Mouse (Mus musculus): Measurements from ENCODE around the gene Ddx19a.
"Not testable (repeated sequence)": the region's sequence is repeated elsewhere in the genome, so short reads cannot be mapped to it uniquely, and the experiment has no call there.

Ddx19a gene

GRCm38 (mm10) chr8:110997547-110998531, at the start of gene Ddx19a:
TSS of gene Ddx19a (minus strand) at chr8:110997800.
- peak; percentile 91 for DNase-seq

GRCm38 (mm10) chr8:111044003-111044734, 46.6 kb upstream of the Ddx19a start:
- DNase-seq, result peak in 1 of 2 experiments; percentile 47

GRCm38 (mm10) chr8:111042546-111042945, 44.9 kb upstream of the Ddx19a start:
- DNase-seq, result no peak

GRCm38 (mm10) chr8:111036591-111036990, 39.0 kb upstream of the Ddx19a start:
- DNase-seq, result no peak

- peak; percentile 55 to 69 for DNase-seq
These were observed 36.7 kb upstream of the Ddx19a start for GRCm38 (mm10) chr8:111034276-111034675.

- peak; percentile 98 to 99 for DNase-seq
These were observed 36.0 kb upstream of the Ddx19a start for GRCm38 (mm10) chr8:111033482-111034215.

DNA sequence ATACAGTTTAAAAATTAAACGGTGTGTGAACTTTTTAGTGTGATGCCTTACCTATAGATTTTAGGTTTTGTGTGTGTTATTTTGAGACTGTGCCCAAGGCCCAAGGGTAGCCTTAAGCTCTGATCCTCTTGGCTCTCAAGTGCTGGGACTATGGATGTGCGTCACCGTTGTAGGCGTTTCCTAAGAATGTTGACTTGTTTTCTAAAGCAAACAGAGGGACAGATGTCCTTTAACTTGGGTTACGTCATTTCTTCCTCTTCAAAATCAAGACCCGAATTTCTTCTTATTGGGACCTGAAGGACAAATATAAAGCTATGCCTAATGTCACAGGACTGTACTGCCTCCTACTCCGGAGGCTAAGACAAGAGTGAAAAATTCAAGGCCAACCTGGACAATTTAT, 35.3 kb upstream of the Ddx19a start, which contains the start of gene Aars:
TSS of gene Aars (plus strand) at position 229 of the 400 bp plus-strand sequence.
- DNase-seq, result no peak

- DNase-seq, result no peak
These were observed 34.0 kb upstream of the Ddx19a start, which contains the start of gene Ddx19b for GRCm38 (mm10) chr8:111031572-111031971. TSS of gene Ddx19b (minus strand) at chr8:111031751.

DNA sequence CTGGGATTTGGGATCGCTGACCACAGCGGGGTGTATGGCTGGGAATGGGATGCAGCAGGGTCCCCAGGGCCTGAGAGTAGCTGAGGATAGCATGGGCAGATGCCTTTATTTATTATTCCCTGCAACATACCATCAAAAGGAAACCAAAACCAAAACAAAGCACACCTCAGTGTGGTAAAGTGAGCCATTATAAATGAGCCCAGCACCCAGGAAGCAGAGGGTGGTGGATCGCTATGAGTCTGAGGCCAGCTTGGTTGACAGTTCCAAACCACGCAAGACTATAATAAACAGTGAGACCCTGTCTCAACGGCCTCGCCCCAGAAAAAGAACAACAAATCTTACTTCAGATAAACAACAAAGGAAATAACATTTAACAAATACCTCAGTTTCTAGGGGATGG, 32.4 kb upstream of the Ddx19a start:
- no peak for DNase-seq

GRCm38 (mm10) chr8:111029589-111029988, 32.0 kb upstream of the Ddx19a start:
- no peak for DNase-seq

- DNase-seq, result peak; percentile 91 to 92
These were observed 29.9 kb upstream of the Ddx19a start for GRCm38 (mm10) chr8:111027391-111027937.

GRCm38 (mm10) chr8:111026609-111027008, 29.0 kb upstream of the Ddx19a start:
- DNase-seq, result not testable (repeated sequence)

DNA sequence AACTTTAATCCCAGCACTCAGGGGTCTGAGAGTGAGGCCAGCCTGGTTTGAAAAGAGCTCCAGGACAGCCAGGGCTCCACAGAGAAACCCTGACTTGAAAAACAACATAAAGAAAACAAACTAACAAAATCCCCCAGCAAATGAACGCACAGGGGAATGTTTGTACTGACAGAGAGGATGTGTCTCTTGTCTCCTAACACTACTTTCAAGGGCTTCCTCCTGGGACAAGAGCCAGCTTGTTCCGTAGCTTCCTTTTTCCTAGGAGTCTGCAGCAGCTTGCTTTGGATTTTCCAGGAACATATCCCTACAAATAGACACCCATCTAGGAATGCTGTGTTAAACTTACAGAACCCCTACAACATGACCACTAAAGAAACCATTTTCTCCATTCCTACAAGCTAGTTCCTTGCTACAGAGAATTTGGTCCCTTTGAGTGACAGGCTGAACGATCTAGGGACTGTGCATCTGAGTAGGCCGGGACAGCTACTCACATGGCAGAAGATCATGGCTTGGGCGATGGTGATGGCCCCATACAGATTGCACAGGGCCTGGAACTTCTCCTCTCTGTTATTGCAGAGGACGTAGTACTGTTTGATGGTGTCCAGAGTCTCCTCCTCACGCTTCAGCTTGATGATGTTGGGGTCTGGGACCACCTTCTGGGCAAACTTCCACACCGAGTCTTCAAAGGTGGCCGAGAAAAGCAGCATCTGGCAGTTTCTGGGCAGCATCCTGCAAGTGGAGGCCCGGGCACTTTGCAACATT, 12.8 kb upstream of the Ddx19a start:
- not testable (repeated sequence) for DNase-seq

- DNase-seq, result no peak
These were observed 764 bp downstream of the Ddx19a start for GRCm38 (mm10) chr8:110996641-110997430.

GRCm38 (mm10) chr8:110990017-110990416, 7.6 kb downstream of the Ddx19a start:
- no peak for DNase-seq

GRCm38 (mm10) chr8:110987805-110988744, 9.5 kb downstream of the Ddx19a start:
- no peak for DNase-seq

DNA sequence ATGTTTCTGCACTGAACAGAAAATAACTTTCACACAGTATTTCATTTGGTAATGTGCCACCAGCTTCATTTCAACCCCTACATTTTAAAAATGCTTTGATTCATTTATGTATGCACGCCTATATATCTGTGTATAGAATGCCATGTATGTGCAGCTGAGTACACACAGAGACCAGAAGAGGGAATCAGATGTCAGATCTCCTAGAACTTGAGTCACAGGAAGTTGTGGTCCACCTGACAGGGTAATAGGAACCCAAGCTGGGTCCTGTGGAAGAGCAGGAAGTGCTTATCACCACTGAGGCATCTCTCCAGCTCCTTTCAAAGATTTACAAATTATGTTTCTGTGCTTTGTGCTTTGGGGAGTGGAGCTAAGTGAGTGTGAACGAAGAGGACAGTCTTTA, 16.3 kb downstream of the Ddx19a start:
- no peak for DNase-seq

- not testable (repeated sequence) for DNase-seq
These were observed 19.6 kb downstream of the Ddx19a start for GRCm38 (mm10) chr8:110977987-110978386.

DNA sequence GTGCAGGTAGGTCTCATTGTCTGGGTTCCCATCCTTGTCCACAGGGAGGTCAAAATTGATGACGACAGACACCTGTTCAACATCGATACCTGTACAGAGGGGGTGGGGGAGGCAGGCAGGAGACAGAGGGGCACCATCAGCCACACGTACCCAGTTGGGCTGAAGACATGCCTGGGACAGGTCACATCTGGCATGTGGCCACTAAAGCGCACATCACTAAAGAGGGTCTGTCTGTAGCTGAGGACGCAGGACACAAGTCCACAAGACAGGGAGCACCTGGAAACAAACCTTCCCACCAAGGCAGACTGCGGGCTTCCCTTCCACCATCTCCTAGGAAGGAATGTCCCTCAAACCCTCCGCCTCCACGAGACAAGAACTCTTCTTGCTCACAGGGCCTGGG, 21.1 kb downstream of the Ddx19a start:
- not testable (repeated sequence) for DNase-seq

All from cerebellum, postnatal 14 days (tissue).